Mouse (Mus musculus) heart, embryonic 10.5 days (tissue): ENCODE data around the gene Mrpl46. TPM values are rescaled to one million over a fixed set of nuclear protein-coding genes. Genes with fewer than 3 reads are reported as not detected.

Experiments
- DNase-seq: peaks from one replicate; pipeline ENCODE4 v3.0.0-alpha.2; 2017; ENCODE audit warnings: low spot score
- H3K27ac ChIP-seq: fragments of 300-500 bp; sonication (generic); 2 replicates; pipeline ENCODE4 v1.5.1; 2016; ENCODE audit warnings: mild to moderate bottlenecking
- H3K27me3 ChIP-seq: fragments of 300-500 bp; sonication (generic); 2 replicates; pipeline ENCODE4 v1.6.1; 2016; ENCODE audit warnings: mild to moderate bottlenecking; ENCODE audit not compliant: poor library complexity, insufficient read depth, severe bottlenecking
- H3K36me3 ChIP-seq: fragments of 300-500 bp; sonication (generic); 2 replicates; pipeline ENCODE4 v1.6.1; 2016; ENCODE audit warnings: mild to moderate bottlenecking, moderate library complexity
- H3K4me1 ChIP-seq: fragments of 300-500 bp; sonication (generic); 2 replicates; pipeline ENCODE4 v1.6.1; 2016; ENCODE audit warnings: mild to moderate bottlenecking
- H3K4me3 ChIP-seq: fragments of 300-500 bp; sonication (generic); 2 replicates; pipeline ENCODE4 v1.5.1; 2016; ENCODE audit warnings: mild to moderate bottlenecking, moderate library complexity
- H3K9me3 ChIP-seq: fragments of 300-500 bp; sonication (generic); 2 replicates; pipeline ENCODE4 v1.6.1; 2016; ENCODE audit warnings: mild to moderate bottlenecking, moderate library complexity
- WGBS: fragments of 180-500 bp; shearing (Covaris S2); methylation state at CpG from one replicate; pipeline ENCODE4 v1.1.7; 2016; 5-methylcytosine and 5-hydroxymethylcytosine counted together
- polyA plus RNA-seq: library from polyadenylated mRNA; unstranded; fragments of >200 nt; fragmentation: Nextera tagmentation; extraction: Ambion mirVana; gene quantifications from 2 replicates; pipeline ENCODE4 v1.2.1, GENCODE M21; 2016

The Mrpl46 gene
- polyA plus RNA-seq = 80.4 and 82.8 TPM in 2 replicates

GRCm38 (mm10) chr7:78782639-78783581 lies at the start of gene Mrpl46, which contains the start of gene Mrps11:
Gene Mrpl46 (minus strand): TSS chr7:78783531.
Gene Mrps11 (plus strand): TSS chr7:78783119.
- no peaks in the 10 kb centered on the region for H3K27me3 ChIP-seq
- under 1% methylated on average over 44 of the region's 44 CpGs for WGBS
- H3K27ac ChIP-seq = peak within 1 kb of the TSS; percentile 93

GRCm38 (mm10) chr7:78827749-78828362 lies 44.5 kb upstream of the Mrpl46 start:
- no peaks in the 10 kb centered on the region for H3K27me3 ChIP-seq
- DNase-seq = no peak
- no peak overlapping the region for H3K27ac ChIP-seq
- 85% methylated on average over 14 of the region's 14 CpGs for WGBS
- no peaks in the 10 kb centered on the region; the same call in 1 of the 2 replicates for H3K4me1 ChIP-seq
- H3K4me3 ChIP-seq = no peak overlapping the region
- no peaks in the 10 kb centered on the region for H3K9me3 ChIP-seq
- H3K36me3 ChIP-seq = peaks cover 47% of the 10 kb centered on the region

More at GRCm38 (mm10) chr7:78782639-78783581, at the start of gene Mrpl46, which contains the start of gene Mrps11:
- Histone ChIP-seq H3K9me3 (no peaks in the 10 kb centered on the region), H3K36me3 (peaks cover 41% of the 10 kb centered on the region), H3K4me3 (peak within 1 kb of the TSS; percentile 99), H3K4me1 (peaks cover 15% of the 10 kb centered on the region)
- peak; percentile 94 for DNase-seq

- WGBS = 63% methylated on average over 9 of the region's 9 CpGs
- no peak overlapping the region for H3K27ac ChIP-seq
- H3K9me3 ChIP-seq = no peaks in the 10 kb centered on the region
- H3K27me3 ChIP-seq = no peaks in the 10 kb centered on the region
- DNase-seq = no peak
- H3K36me3 ChIP-seq = peaks cover 47% of the 10 kb centered on the region
- H3K4me1 ChIP-seq = no peaks in the 10 kb centered on the region; the same call in 1 of the 2 replicates
- H3K4me3 ChIP-seq = no peak overlapping the region
These were observed 43.5 kb upstream of the Mrpl46 start for GRCm38 (mm10) chr7:78826682-78827385.

- WGBS = 70% methylated on average over 12 of the region's 12 CpGs
- Histone ChIP-seq H3K36me3 (peaks cover 3% of the 10 kb centered on the region; the same call in 1 of the 2 replicates), H3K9me3 (no peaks in the 10 kb centered on the region), H3K27ac (no peak overlapping the region), H3K27me3 (no peaks in the 10 kb centered on the region), H3K4me3 (no peak overlapping the region), H3K4me1 (peaks cover 6% of the 10 kb centered on the region; the same call in 1 of the 2 replicates)
- DNase-seq = no peak
These were observed 35.0 kb upstream of the Mrpl46 start for GRCm38 (mm10) chr7:78818336-78818735.

- Histone ChIP-seq H3K36me3 (no peaks in the 10 kb centered on the region), H3K9me3 (no peaks in the 10 kb centered on the region), H3K27me3 (no peaks in the 10 kb centered on the region), H3K27ac (no peak overlapping the region), H3K4me1 (peaks cover 6% of the 10 kb centered on the region; the same call in 1 of the 2 replicates), H3K4me3 (no peak overlapping the region)
- DNase-seq = no peak
These were observed 31.4 kb upstream of the Mrpl46 start for GRCm38 (mm10) chr7:78814766-78815165.

GRCm38 (mm10) chr7:78813791-78814190 lies 30.5 kb upstream of the Mrpl46 start:
- Histone ChIP-seq H3K4me3 (no peak overlapping the region), H3K4me1 (peaks cover 6% of the 10 kb centered on the region; the same call in 1 of the 2 replicates), H3K36me3 (no peaks in the 10 kb centered on the region), H3K27ac (no peak overlapping the region), H3K27me3 (no peaks in the 10 kb centered on the region), H3K9me3 (no peaks in the 10 kb centered on the region)
- 87% methylated on average over 6 of the region's 6 CpGs for WGBS
- no peak for DNase-seq

GRCm38 (mm10) chr7:78807192-78807591 lies 23.9 kb upstream of the Mrpl46 start:
- H3K4me1 ChIP-seq = no peaks in the 10 kb centered on the region
- H3K36me3 ChIP-seq = no peaks in the 10 kb centered on the region
- no peak overlapping the region for H3K27ac ChIP-seq
- H3K9me3 ChIP-seq = no peaks in the 10 kb centered on the region
- H3K27me3 ChIP-seq = no peaks in the 10 kb centered on the region
- DNase-seq = no peak
- H3K4me3 ChIP-seq = no peak overlapping the region
- 83% methylated on average over 4 of the region's 4 CpGs for WGBS

GRCm38 (mm10) chr7:78803841-78804240 lies 20.5 kb upstream of the Mrpl46 start:
- no peaks in the 10 kb centered on the region for H3K36me3 ChIP-seq
- no peak for DNase-seq
- H3K27me3 ChIP-seq = 0 out of 2 replicates have a peak, but pooled peaks cover 5% of the 10 kb centered on the region
- no peaks in the 10 kb centered on the region for H3K4me1 ChIP-seq
- no peak overlapping the region for H3K27ac ChIP-seq
- no peak overlapping the region for H3K4me3 ChIP-seq
- no peaks in the 10 kb centered on the region for H3K9me3 ChIP-seq
- 81% methylated on average over 3 of the region's 3 CpGs for WGBS

- H3K4me1 ChIP-seq = no peaks in the 10 kb centered on the region
- no peaks in the 10 kb centered on the region for H3K9me3 ChIP-seq
- no peak overlapping the region for H3K27ac ChIP-seq
- H3K4me3 ChIP-seq = no peak overlapping the region
- 0 out of 2 replicates have a peak, but pooled peaks cover 5% of the 10 kb centered on the region for H3K27me3 ChIP-seq
- WGBS = 69% methylated on average over 9 of the region's 9 CpGs
- no peaks in the 10 kb centered on the region for H3K36me3 ChIP-seq
- DNase-seq = no peak
These were observed 16.6 kb upstream of the Mrpl46 start for GRCm38 (mm10) chr7:78799730-78800496.

- H3K4me1 ChIP-seq = peaks cover 3% of the 10 kb centered on the region; the same call in 1 of the 2 replicates
- no peak overlapping the region for H3K4me3 ChIP-seq
- 0 out of 2 replicates have a peak, but pooled peaks cover 5% of the 10 kb centered on the region for H3K27me3 ChIP-seq
- no peak for DNase-seq
- no peaks in the 10 kb centered on the region for H3K9me3 ChIP-seq
- WGBS = 60% methylated on average over 8 of the region's 9 CpGs
- H3K27ac ChIP-seq = no peak overlapping the region
- peaks cover 5% of the 10 kb centered on the region; the same call in 1 of the 2 replicates for H3K36me3 ChIP-seq
These were observed 14.6 kb upstream of the Mrpl46 start for GRCm38 (mm10) chr7:78797843-78798455.

GRCm38 (mm10) chr7:78796624-78797023 lies 13.3 kb upstream of the Mrpl46 start:
- WGBS = 86% methylated on average over 3 of the region's 3 CpGs
- no peak overlapping the region for H3K27ac ChIP-seq
- no peaks in the 10 kb centered on the region for H3K9me3 ChIP-seq

More at GRCm38 (mm10) chr7:78796624-78797023, 13.3 kb upstream of the Mrpl46 start:
- Histone ChIP-seq H3K36me3 (peaks cover 18% of the 10 kb centered on the region), H3K4me1 (peaks cover 3% of the 10 kb centered on the region; the same call in 1 of the 2 replicates), H3K4me3 (no peak overlapping the region), H3K27me3 (0 out of 2 replicates have a peak, but pooled peaks cover 5% of the 10 kb centered on the region)
- no peak for DNase-seq
